In genomic region chr1:133086804-133087203, GRCm38 (mm10) we compare ENCODE assay signal across 16 mouse cellular contexts. TPM values are rescaled to one million over a fixed set of nuclear protein-coding genes. Genes with fewer than 3 reads are reported as not detected.
DNase-seq lines count a peak whose midpoint lies in the region; ATAC-seq lines count a peak whose summit lies in the region.
"Had no signal": no experiment of that assay in that cellular context is flagged by ENCODE, and none has a peak within 500 bp of the region (broad histone marks: within the 10 kb centered on the region; RNA-seq: fewer than 3 reads in every experiment).

No protein-coding gene starts in this region.

- H3K36me3 ChIP-seq in forebrain, embryonic 10.5 days (replicated peaks) = peaks cover 89% of the 10 kb centered on the region
- peaks cover 15% of the 10 kb centered on the region for H3K36me3 ChIP-seq in forebrain, embryonic 16.5 days (ENCODE audit: control insufficient read depth, insufficient read depth)
- peaks cover 96% of the 10 kb centered on the region for H3K36me3 ChIP-seq in hindbrain, embryonic 10.5 days
- peaks cover 18% of the 10 kb centered on the region for H3K36me3 ChIP-seq in hindbrain, embryonic 16.5 days (ENCODE audit: control insufficient read depth, insufficient read depth, low read length)
- peaks cover 81% of the 10 kb centered on the region for H3K36me3 ChIP-seq in midbrain, embryonic 12.5 days
- H3K36me3 ChIP-seq in midbrain, embryonic 14.5 days (ENCODE audit: control insufficient read depth, insufficient read depth, low read length) = peaks cover 60% of the 10 kb centered on the region
- H3K36me3 ChIP-seq in hindbrain, embryonic 15.5 days = peaks cover 27% of the 10 kb centered on the region
- H3K36me3 ChIP-seq: G1E; liver, embryonic 15.5 days had no signal

- WGBS in forebrain, embryonic 10.5 days = 85% methylated on average over 10 of the region's 10 CpGs
- WGBS in forebrain, embryonic 16.5 days = 89% methylated on average over 10 of the region's 10 CpGs
- WGBS in hindbrain, embryonic 10.5 days = 74% methylated on average over 10 of the region's 10 CpGs
- 81% methylated on average over 10 of the region's 10 CpGs for WGBS in hindbrain, embryonic 16.5 days
- WGBS in midbrain, embryonic 12.5 days = 84% methylated on average over 10 of the region's 10 CpGs
- 86% methylated on average over 10 of the region's 10 CpGs for WGBS in midbrain, embryonic 14.5 days
- 82% methylated on average over 10 of the region's 10 CpGs for WGBS in hindbrain, embryonic 15.5 days

- H3K4me2 ChIP-seq in forebrain, embryonic 16.5 days (ENCODE audit: low read length) = no peak overlapping the region
- H3K4me2 ChIP-seq in hindbrain, embryonic 16.5 days (ENCODE audit: low read length) = no peak overlapping the region
- H3K4me2 ChIP-seq in midbrain, embryonic 12.5 days (replicated peaks) = no peak overlapping the region
- H3K4me2 ChIP-seq in midbrain, embryonic 14.5 days (ENCODE audit: low read length) = no peak overlapping the region
- H3K4me2 ChIP-seq in hindbrain, embryonic 15.5 days = no peak overlapping the region
- H3K4me2 ChIP-seq: heart, embryonic 15.5 days; liver, embryonic 15.5 days had no signal

- H3K9ac ChIP-seq in forebrain, embryonic 16.5 days (replicated peaks; ENCODE audit: low read depth, low read length) = no peak overlapping the region
- no peak overlapping the region for H3K9ac ChIP-seq in hindbrain, embryonic 16.5 days (ENCODE audit: low read depth, low read length)
- H3K9ac ChIP-seq in midbrain, embryonic 12.5 days (replicated peaks) = no peak overlapping the region
- H3K9ac ChIP-seq in midbrain, embryonic 14.5 days (replicated peaks; ENCODE audit: low read length) = no peak overlapping the region
- 0 out of 2 replicates have a peak overlapping the region, but pooled peaks have one; percentile 21 for H3K9ac ChIP-seq in hindbrain, embryonic 15.5 days
- H3K9ac ChIP-seq: heart, embryonic 15.5 days; liver, embryonic 15.5 days had no signal

- peak overlapping the region; percentile 70; the same call in 1 of the 2 replicates for H3K27ac ChIP-seq in forebrain, embryonic 10.5 days
- no peak overlapping the region for H3K27ac ChIP-seq in forebrain, embryonic 16.5 days (ENCODE audit: low read length)
- H3K27ac ChIP-seq in hindbrain, embryonic 10.5 days = peak overlapping the region; percentile 66
- H3K27ac ChIP-seq in hindbrain, embryonic 16.5 days (ENCODE audit: low read depth, low read length) = no peak overlapping the region
- peak overlapping the region; percentile 25 for H3K27ac ChIP-seq in midbrain, embryonic 12.5 days (replicated peaks)
- H3K27ac ChIP-seq in midbrain, embryonic 14.5 days (replicated peaks; ENCODE audit: low read depth, low read length) = no peak overlapping the region
- H3K27ac ChIP-seq in hindbrain, embryonic 15.5 days (replicated peaks) = no peak overlapping the region
- H3K27ac ChIP-seq: liver, embryonic 15.5 days; stomach, postnatal 0 days had no signal

- H3K4me3 ChIP-seq in forebrain, embryonic 10.5 days = no peak overlapping the region
- no peak overlapping the region for H3K4me3 ChIP-seq in forebrain, embryonic 16.5 days (replicated peaks; ENCODE audit: low read length)
- H3K4me3 ChIP-seq in hindbrain, embryonic 10.5 days = no peak overlapping the region
- H3K4me3 ChIP-seq in hindbrain, embryonic 16.5 days (ENCODE audit: low read length) = no peak overlapping the region
- H3K4me3 ChIP-seq in midbrain, embryonic 12.5 days = no peak overlapping the region
- no peak overlapping the region for H3K4me3 ChIP-seq in midbrain, embryonic 14.5 days (replicated peaks; ENCODE audit: low read depth, low read length)
- no peak overlapping the region for H3K4me3 ChIP-seq in hindbrain, embryonic 15.5 days
- H3K4me3 ChIP-seq: heart, embryonic 15.5 days; liver, embryonic 15.5 days had no signal

- DNase-seq in forebrain, embryonic 10.5 days (ENCODE audit: extremely low spot score, low spot score) = no peak
- DNase-seq in hindbrain, embryonic 10.5 days (ENCODE audit: low spot score) = no peak
- no peak for DNase-seq in midbrain, embryonic 14.5 days
- DNase-seq in layer of hippocampus, adult 8-10 months (ENCODE audit: low spot score in 2 of 2) = no peak
- DNase-seq: adrenal gland, postnatal 25 days; cerebellum, adult 11 months; cerebellum, postnatal 10 days had no signal

- peaks cover 51% of the 10 kb centered on the region for H3K4me1 ChIP-seq in forebrain, embryonic 10.5 days
- H3K4me1 ChIP-seq in forebrain, embryonic 16.5 days (replicated peaks; ENCODE audit: control insufficient read depth, insufficient read depth, low read length) = no peaks in the 10 kb centered on the region
- peaks cover 49% of the 10 kb centered on the region for H3K4me1 ChIP-seq in hindbrain, embryonic 10.5 days (replicated peaks)
- H3K4me1 ChIP-seq in hindbrain, embryonic 16.5 days (ENCODE audit: control insufficient read depth, insufficient read depth, low read depth, low read length) = peaks cover 2% of the 10 kb centered on the region; the same call in 1 of the 2 replicates
- peaks cover 17% of the 10 kb centered on the region for H3K4me1 ChIP-seq in midbrain, embryonic 12.5 days
- no peaks in the 10 kb centered on the region for H3K4me1 ChIP-seq in midbrain, embryonic 14.5 days (ENCODE audit: control insufficient read depth, insufficient read depth, low read length)
- H3K4me1 ChIP-seq in hindbrain, embryonic 15.5 days (replicated peaks) = 0 out of 2 replicates have a peak, but pooled peaks cover 4% of the 10 kb centered on the region

- H3K27me3 ChIP-seq in forebrain, embryonic 10.5 days (ENCODE audit: poor library complexity, severe bottlenecking) = no peaks in the 10 kb centered on the region
- no peaks in the 10 kb centered on the region for H3K27me3 ChIP-seq in forebrain, embryonic 16.5 days (replicated peaks; ENCODE audit: control insufficient read depth, insufficient read depth, low read length)
- H3K27me3 ChIP-seq in hindbrain, embryonic 10.5 days (ENCODE audit: insufficient read depth, poor library complexity, severe bottlenecking) = 0 out of 2 replicates have a peak, but pooled peaks cover 3% of the 10 kb centered on the region
- H3K27me3 ChIP-seq in hindbrain, embryonic 16.5 days (replicated peaks; ENCODE audit: control insufficient read depth, insufficient read depth, low read length) = no peaks in the 10 kb centered on the region
- no peaks in the 10 kb centered on the region for H3K27me3 ChIP-seq in midbrain, embryonic 12.5 days
- no peaks in the 10 kb centered on the region for H3K27me3 ChIP-seq in midbrain, embryonic 14.5 days (ENCODE audit: control insufficient read depth, insufficient read depth, low read length)
- H3K27me3 ChIP-seq in hindbrain, embryonic 15.5 days = no peaks in the 10 kb centered on the region
- H3K27me3 ChIP-seq: heart, embryonic 15.5 days; liver, embryonic 15.5 days had no signal

- H3K9me3 ChIP-seq in forebrain, embryonic 10.5 days = no peaks in the 10 kb centered on the region
- H3K9me3 ChIP-seq in forebrain, embryonic 16.5 days (ENCODE audit: control insufficient read depth, low read length) = no peaks in the 10 kb centered on the region
- no peaks in the 10 kb centered on the region for H3K9me3 ChIP-seq in hindbrain, embryonic 10.5 days
- no peaks in the 10 kb centered on the region for H3K9me3 ChIP-seq in hindbrain, embryonic 16.5 days (ENCODE audit: control insufficient read depth, low read length)
- no peaks in the 10 kb centered on the region for H3K9me3 ChIP-seq in midbrain, embryonic 12.5 days
- H3K9me3 ChIP-seq in midbrain, embryonic 14.5 days (ENCODE audit: control insufficient read depth, low read length) = no peaks in the 10 kb centered on the region
- H3K9me3 ChIP-seq in hindbrain, embryonic 15.5 days = no peaks in the 10 kb centered on the region
- H3K9me3 ChIP-seq: G1E; heart, embryonic 15.5 days; liver, embryonic 15.5 days had no signal

- ATAC-seq in forebrain, embryonic 16.5 days = no peak
- no peak for ATAC-seq in hindbrain, embryonic 16.5 days
- no peak for ATAC-seq in midbrain, embryonic 12.5 days (ENCODE audit: low FRiP score, low read depth)
- ATAC-seq in midbrain, embryonic 14.5 days (ENCODE audit: low FRiP score, low TSS enrichment) = no peak
- ATAC-seq in hindbrain, embryonic 15.5 days (ENCODE audit: low FRiP score, low read depth) = no peak
- ATAC-seq: intestine, postnatal 0 days had no signal

RNA-seq across cellular contexts. Expression of gene Pik3c2b, which starts 41.3 kb away (rescaled TPM):
- polyA plus RNA-seq in forebrain, embryonic 10.5 days (2016; fragmentation: Nextera tagmentation; extraction: Ambion mirVana) = 13.6 and 13.7 TPM in 2 replicates
- polyA plus RNA-seq in forebrain, embryonic 16.5 days (2015; fragmentation: Nextera tagmentation; extraction: Ambion mirVana) = 16.0 and 17.9 TPM in 2 replicates
- polyA plus RNA-seq in hindbrain, embryonic 10.5 days (2016; fragmentation: Nextera tagmentation; extraction: Ambion mirVana) = 16.8 and 20.8 TPM in 2 replicates
- 10.3 and 11.4 TPM in 2 replicates for polyA plus RNA-seq in hindbrain, embryonic 16.5 days (2015; fragmentation: Nextera tagmentation; extraction: Ambion mirVana)
- 21.3 and 21.7 TPM in 2 replicates for polyA plus RNA-seq in midbrain, embryonic 12.5 days (2016; fragmentation: Nextera tagmentation; extraction: Ambion mirVana)
- polyA plus RNA-seq in midbrain, embryonic 14.5 days (2014; fragmentation: Nextera tagmentation; extraction: Ambion mirVana) = 14.3 and 17.0 TPM in 2 replicates
- polyA plus RNA-seq in hindbrain, embryonic 15.5 days (2015; fragmentation: Nextera tagmentation; extraction: Ambion mirVana) = 12.2 and 13.3 TPM in 2 replicates
- total RNA-seq in layer of hippocampus, adult 8-10 months (2022) = 10 to 100 TPM; 15.9 to 17.6 (median 16.4) TPM
- polyA plus RNA-seq: G1E had no signal

RNA-seq across cellular contexts. Expression of gene Ppp1r15b, which starts 44.1 kb away (rescaled TPM):
- polyA plus RNA-seq in forebrain, embryonic 10.5 days (2016; fragmentation: Nextera tagmentation; extraction: Ambion mirVana) = 59.1 and 59.3 TPM in 2 replicates
- polyA plus RNA-seq in forebrain, embryonic 16.5 days (2015; fragmentation: Nextera tagmentation; extraction: Ambion mirVana) = 36.3 and 40.3 TPM in 2 replicates
- polyA plus RNA-seq in hindbrain, embryonic 10.5 days (2016; fragmentation: Nextera tagmentation; extraction: Ambion mirVana) = 46.2 and 54.6 TPM in 2 replicates
- 22.2 and 29.1 TPM in 2 replicates for polyA plus RNA-seq in hindbrain, embryonic 16.5 days (2015; fragmentation: Nextera tagmentation; extraction: Ambion mirVana)
- polyA plus RNA-seq in midbrain, embryonic 12.5 days (2016; fragmentation: Nextera tagmentation; extraction: Ambion mirVana) = 52.7 and 57.9 TPM in 2 replicates
- polyA plus RNA-seq in midbrain, embryonic 14.5 days (2014; fragmentation: Nextera tagmentation; extraction: Ambion mirVana) = 18.1 and 36.2 TPM in 2 replicates
- polyA plus RNA-seq in hindbrain, embryonic 15.5 days (2015; fragmentation: Nextera tagmentation; extraction: Ambion mirVana) = 26.7 and 28.0 TPM in 2 replicates
- total RNA-seq in layer of hippocampus, adult 8-10 months (2022) = 10 to 100 TPM; 39.6 to 47.7 (median 43.0) TPM

RNA-seq across cellular contexts. Expression of gene Mdm4, which starts 56.4 kb away (rescaled TPM):
- polyA plus RNA-seq in forebrain, embryonic 10.5 days (2016; fragmentation: Nextera tagmentation; extraction: Ambion mirVana) = 38.5 and 38.8 TPM in 2 replicates
- polyA plus RNA-seq in forebrain, embryonic 16.5 days (2015; fragmentation: Nextera tagmentation; extraction: Ambion mirVana) = 42.5 and 50.6 TPM in 2 replicates
- 31.9 and 36.3 TPM in 2 replicates for polyA plus RNA-seq in hindbrain, embryonic 10.5 days (2016; fragmentation: Nextera tagmentation; extraction: Ambion mirVana)
- polyA plus RNA-seq in hindbrain, embryonic 16.5 days (2015; fragmentation: Nextera tagmentation; extraction: Ambion mirVana) = 30.2 and 30.3 TPM in 2 replicates
- polyA plus RNA-seq in midbrain, embryonic 12.5 days (2016; fragmentation: Nextera tagmentation; extraction: Ambion mirVana) = 50.1 and 56.4 TPM in 2 replicates
- polyA plus RNA-seq in midbrain, embryonic 14.5 days (2014; fragmentation: Nextera tagmentation; extraction: Ambion mirVana) = 52.5 and 53.5 TPM in 2 replicates
- 35.9 and 36.8 TPM in 2 replicates for polyA plus RNA-seq in hindbrain, embryonic 15.5 days (2015; fragmentation: Nextera tagmentation; extraction: Ambion mirVana)
- 100 to 1,000 TPM in 1 of 4 experiments, 10 to 100 TPM in 3; 86.9 to 117 (median 95.4) TPM for total RNA-seq in layer of hippocampus, adult 8-10 months (2022)

Comparison
In these comparisons a context has a peak if more than half of its experiments do, and no peak if none do; other contexts are left out.
1. H3K27ac ChIP-seq: peak in forebrain, embryonic 10.5 days (single experiment), hindbrain, embryonic 10.5 days (single experiment) and midbrain, embryonic 12.5 days (single experiment); none in forebrain, embryonic 16.5 days (single experiment), hindbrain, embryonic 16.5 days (single experiment), midbrain, embryonic 14.5 days (single experiment) and hindbrain, embryonic 15.5 days (single experiment).